Mouse (Mus musculus) G1E (cell line): ENCODE measurements at regions not wholly inside any gene's neighbourhood (a gene's known extent, or its start where the extent isn't known, plus 50 kb on each side); places are given as distances from the start of the nearest gene placed in this dataset.

Experiments used
- ATAC-seq: 2 replicates; pipeline ENCODE4 v1.8.0; 2016; ENCODE audit warnings: mild to moderate bottlenecking; ENCODE audit not compliant: insufficient number of reproducible peaks, poor library complexity, low FRiP score, severe bottlenecking; ENCODE audit errors: extremely low read depth
- DNase-seq: peaks from one replicate; pipeline ENCODE4 v3.0.0; 2012; ENCODE audit warnings: low spot score
- H3K27me3 ChIP-seq: 2 replicates; pipeline ENCODE4 v1.6.1; 2012; ENCODE audit warnings: mild to moderate bottlenecking, low read length, inconsistent platforms; ENCODE audit not compliant: insufficient read depth
- H3K36me3 ChIP-seq: replicated peaks from 2 replicates; pipeline ENCODE3; 2012; ENCODE audit warnings: mild to moderate bottlenecking, inconsistent platforms
- H3K4me1 ChIP-seq: 2 replicates; pipeline ENCODE4 v1.6.1; 2012; ENCODE audit warnings: low read depth, low read length, inconsistent platforms, mixed read lengths; ENCODE audit not compliant: insufficient read depth
- H3K4me3 ChIP-seq: 2 replicates; pipeline ENCODE4 v1.5.1; 2012; ENCODE audit warnings: low read depth, mild to moderate bottlenecking, inconsistent platforms, low read length, moderate library complexity, mixed read lengths
- H3K9me3 ChIP-seq: replicated peaks from 2 replicates; pipeline ENCODE4 v1.6.1; 2012; ENCODE audit warnings: inconsistent platforms
- CTCF ChIP-seq: IDR thresholded peaks from 2 replicates; pipeline ENCODE4 v1.5.1; 2012; ENCODE audit warnings: low read depth, low read length, inconsistent platforms, mixed read lengths
- GATA1 ChIP-seq: IDR thresholded peaks from 2 replicates; pipeline ENCODE4 v1.6.1; 2012; ENCODE audit warnings: borderline replicate concordance, low read length, inconsistent platforms, mixed read lengths
- GATA2 ChIP-seq: IDR thresholded peaks from 2 replicates; pipeline ENCODE4 v1.6.1; 2012; ENCODE audit warnings: low read depth, low read length, inconsistent platforms, borderline replicate concordance
- POLR2AphosphoS5 ChIP-seq: IDR thresholded peaks from 2 replicates; pipeline ENCODE4 v1.6.1; 2012; ENCODE audit warnings: low read depth, low read length, inconsistent platforms; ENCODE audit not compliant: insufficient replicate concordance
- TAL1 ChIP-seq: conservative IDR thresholded peaks from 2 replicates; pipeline ENCODE4 v1.6.1; 2012; ENCODE audit warnings: low read depth, low read length, inconsistent platforms, mixed read lengths

DNA sequence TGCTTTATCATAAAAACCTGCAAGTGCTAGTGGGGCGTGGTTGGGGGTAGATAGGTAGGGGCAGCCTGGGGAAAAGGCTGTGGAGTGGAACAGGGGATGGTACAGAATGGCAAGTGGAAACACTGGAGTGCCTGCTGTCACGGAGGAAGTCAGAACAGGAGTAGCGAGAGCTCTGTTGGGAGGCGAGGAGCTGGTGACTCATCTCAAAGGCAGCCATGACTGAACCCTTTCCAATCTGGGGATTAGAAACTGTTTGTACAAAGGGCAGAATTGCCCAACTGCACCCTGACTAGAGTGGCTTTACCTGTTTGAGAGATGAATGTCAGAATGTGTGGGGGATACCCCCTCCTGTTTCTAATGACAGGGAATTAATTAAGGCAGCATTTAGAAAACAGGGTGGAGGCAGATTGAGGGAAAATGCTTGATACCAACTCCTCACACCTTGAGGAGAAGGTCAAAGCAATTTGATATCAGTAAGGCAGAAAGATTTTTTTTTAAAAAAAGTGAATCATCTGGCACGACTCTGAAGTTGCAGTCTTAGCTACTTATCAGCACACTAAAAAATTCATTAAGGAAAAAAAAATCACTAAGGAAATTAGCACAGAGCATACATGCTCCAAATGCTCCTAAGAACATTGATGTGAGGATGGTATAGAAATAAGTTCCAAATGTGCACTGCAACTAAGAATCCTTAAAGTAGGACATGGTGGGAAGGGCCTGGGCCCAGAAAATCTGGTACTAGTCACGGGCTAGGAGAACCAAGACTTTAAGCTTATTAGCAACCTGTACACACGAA is 54.7 kb upstream of the Usp25 start:
- TF ChIP-seq TAL1 (no peak), GATA1 (no peak), POLR2AphosphoS5 (no peak), CTCF (no peak), GATA2 (no peak)
- no peak for ATAC-seq
- Histone ChIP-seq H3K27me3 (peaks cover 3% of the 10 kb centered on the region; the same call in 1 of the 2 replicates), H3K36me3 (no peaks in the 10 kb centered on the region), H3K9me3 (no peaks in the 10 kb centered on the region), H3K4me1 (no peaks in the 10 kb centered on the region), H3K4me3 (no peak overlapping the region)
- DNase-seq, result no peak

- no peak for DNase-seq
- no peaks in the 10 kb centered on the region for H3K36me3 ChIP-seq
- TF ChIP-seq GATA1, result no peak
- TF ChIP-seq TAL1, result no peak
- TF ChIP-seq CTCF, result no peak
- TF ChIP-seq GATA2, result no peak
- TF ChIP-seq POLR2AphosphoS5, result no peak
Measured at GRCm38 (mm10) chr16:76957491-76957890, 56.0 kb upstream of the Usp25 start.

DNA sequence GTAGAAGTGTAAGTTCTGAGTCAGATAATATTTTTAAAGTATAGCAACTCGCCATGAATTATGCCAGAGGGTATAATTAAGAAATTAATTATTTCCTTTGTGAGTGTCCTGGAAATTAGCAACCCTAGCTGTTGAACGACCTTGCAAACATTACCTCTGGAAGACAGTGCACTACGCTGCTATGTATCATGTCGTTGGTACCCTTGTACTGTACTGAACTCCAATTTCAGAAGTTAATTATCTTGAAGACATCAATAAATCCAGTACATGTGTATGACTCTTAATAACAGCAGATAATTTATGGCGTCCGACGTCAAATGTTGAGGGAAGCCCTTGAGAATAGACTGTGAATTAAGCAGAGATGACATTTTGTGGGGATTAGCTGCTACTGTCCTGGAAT is 56.4 kb upstream of the Usp25 start:
- TF ChIP-seq CTCF, result no peak
- TF ChIP-seq POLR2AphosphoS5, result no peak
- TF ChIP-seq GATA1, result no peak
- no peak for TF ChIP-seq TAL1
- TF ChIP-seq GATA2, result no peak
- Histone ChIP-seq H3K4me3 (no peak overlapping the region), H3K36me3 (no peaks in the 10 kb centered on the region), H3K27me3 (peaks cover 3% of the 10 kb centered on the region; the same call in 1 of the 2 replicates), H3K4me1 (no peaks in the 10 kb centered on the region), H3K9me3 (no peaks in the 10 kb centered on the region)
- ATAC-seq, result no peak
- no peak for DNase-seq

More at GRCm38 (mm10) chr16:76957491-76957890, 56.0 kb upstream of the Usp25 start:
- H3K4me3 ChIP-seq, result no peak overlapping the region
- no peaks in the 10 kb centered on the region for H3K9me3 ChIP-seq
- no peak for ATAC-seq
- H3K27me3 ChIP-seq, result peaks cover 3% of the 10 kb centered on the region; the same call in 1 of the 2 replicates
- H3K4me1 ChIP-seq, result no peaks in the 10 kb centered on the region

DNA sequence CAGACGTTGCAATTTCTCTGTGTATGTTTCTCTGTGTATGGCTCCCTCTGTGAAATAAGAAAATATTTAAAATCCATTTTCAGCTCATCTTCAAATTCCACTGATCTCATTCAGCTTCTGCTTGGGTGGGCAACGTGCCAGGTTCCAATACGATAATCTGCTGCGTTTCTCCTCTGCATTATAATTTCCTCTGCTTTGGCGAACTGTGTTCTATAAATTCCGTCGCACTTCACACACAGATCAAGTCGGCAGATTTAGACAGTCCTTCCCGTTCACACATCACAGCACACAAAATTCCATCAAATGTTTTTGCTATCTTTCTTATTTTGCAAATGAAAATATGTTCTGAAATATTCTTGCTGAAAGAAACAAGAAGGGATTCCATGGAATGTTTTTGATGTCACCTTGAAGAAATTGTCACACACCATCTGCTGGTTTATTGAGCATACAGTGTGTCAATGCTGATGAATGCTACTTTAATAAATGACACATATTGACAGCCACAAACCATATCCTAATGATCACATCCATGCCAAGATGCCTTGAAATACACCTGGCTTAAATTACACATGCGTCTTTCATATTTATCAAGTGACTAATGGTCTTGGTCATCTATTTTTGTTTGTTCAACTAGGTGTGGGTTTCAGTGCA is 62.5 kb upstream of the Usp25 start:
- no peak for ATAC-seq
- no peak for DNase-seq
- TF ChIP-seq CTCF (no peak), TAL1 (no peak), POLR2AphosphoS5 (no peak), GATA1 (no peak), GATA2 (no peak)
- Histone ChIP-seq H3K27me3 (no peaks in the 10 kb centered on the region), H3K4me3 (no peak overlapping the region), H3K9me3 (no peaks in the 10 kb centered on the region), H3K36me3 (no peaks in the 10 kb centered on the region), H3K4me1 (no peaks in the 10 kb centered on the region)

DNA sequence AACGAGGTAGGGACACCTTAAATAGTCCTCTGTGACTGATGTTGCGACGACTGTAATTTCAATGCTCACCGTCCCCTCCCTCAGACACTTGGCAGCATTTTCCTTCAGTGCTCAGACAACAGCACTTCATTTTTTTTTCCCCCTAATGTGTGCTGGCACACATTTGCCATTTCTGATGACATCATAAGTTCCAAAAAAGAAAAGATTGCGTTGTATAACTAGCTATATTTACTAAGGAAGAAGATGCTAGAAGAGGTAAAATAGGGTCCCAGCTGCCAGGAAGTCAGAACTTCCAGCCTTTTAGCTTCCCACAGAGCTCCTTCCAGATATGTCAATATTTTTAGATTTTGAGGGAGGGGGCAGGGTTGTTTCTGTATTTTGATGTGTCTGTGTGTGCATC is 66.5 kb upstream of the Usp25 start:
- no peaks in the 10 kb centered on the region for H3K9me3 ChIP-seq
- no peak for DNase-seq
- no peak overlapping the region for H3K4me3 ChIP-seq
- no peaks in the 10 kb centered on the region for H3K27me3 ChIP-seq
- H3K4me1 ChIP-seq, result no peaks in the 10 kb centered on the region
- no peaks in the 10 kb centered on the region for H3K36me3 ChIP-seq
- ATAC-seq, result no peak
- TF ChIP-seq CTCF, result no peak
- TF ChIP-seq TAL1, result no peak

GRCm38 (mm10) chr16:76938128-76938527 is 75.4 kb upstream of the Usp25 start:
- Histone ChIP-seq H3K36me3 (no peaks in the 10 kb centered on the region), H3K27me3 (no peaks in the 10 kb centered on the region), H3K4me1 (no peaks in the 10 kb centered on the region), H3K4me3 (no peak overlapping the region), H3K9me3 (no peaks in the 10 kb centered on the region)
- DNase-seq (no peak), ATAC-seq (no peak)
- TF ChIP-seq CTCF, result no peak
- no peak for TF ChIP-seq TAL1
- TF ChIP-seq GATA1, result no peak
- no peak for TF ChIP-seq GATA2
